Mouse (Mus musculus) left cerebral cortex, postnatal 10 days (tissue): ENCODE results near the gene Evi5. TPM values are rescaled to one million over a fixed set of nuclear protein-coding genes. Genes with fewer than 3 reads are reported as not detected.

Experiments
- DNase-seq, 2 experiments: peaks; one replicate each; pipeline ENCODE4 v3.0.0; 2021 to 2022; ENCODE audit warnings: low spot score in 2 of 2, mixed read lengths in 1 of 2; ENCODE audit errors: extremely low spot score in 1 of 2
- intact Hi-C: fragments of 180-260 bp; cut with DNase I; formaldehyde crosslinking; loops from one replicate; pipeline ENCODE4 v1.15.1; 2025
- total RNA-seq, 2 experiments: library from RNA; stranded (reverse); gene quantifications; 2 replicates each; pipeline ENCODE4 v1.2.3; 2021

Evi5 gene
- total RNA-seq, 2 experiments from 2014 or later = 67.0 to 72.2 TPM

- no peak for DNase-seq
- intact Hi-C loops = no loop called here
Observed at GRCm38 (mm10) chr5:107834287-107834686, 40.6 kb downstream of the Evi5 start.

GRCm38 (mm10) chr5:107831351-107831750 is 43.6 kb downstream of the Evi5 start:
- intact Hi-C loops = no loop called here

GRCm38 (mm10) chr5:107829998-107830560 is 44.8 kb downstream of the Evi5 start, which contains the start of gene Ube2d2b:
Ube2d2b (plus strand) TSS chr5:107830099.
- intact Hi-C loops = no loop called here
- DNase-seq = no peak

More at GRCm38 (mm10) chr5:107831351-107831750, 43.6 kb downstream of the Evi5 start:
- no peak for DNase-seq

GRCm38 (mm10) chr5:107822521-107822920 is 52.4 kb downstream of the Evi5 start:
- no peak for DNase-seq

GRCm38 (mm10) chr5:107814651-107815050 is 60.3 kb downstream of the Evi5 start:
- intact Hi-C loops = no loop called here
- DNase-seq = no peak

More at GRCm38 (mm10) chr5:107822521-107822920, 52.4 kb downstream of the Evi5 start:
- intact Hi-C loops = no loop called here

- intact Hi-C loops = no loop called here
- DNase-seq = no peak
Observed at GRCm38 (mm10) chr5:107807496-107807895, 67.4 kb downstream of the Evi5 start.

GRCm38 (mm10) chr5:107802621-107803020 is 72.3 kb downstream of the Evi5 start:
- DNase-seq = no peak
- intact Hi-C loops = no loop called here

- no peak for DNase-seq
- intact Hi-C loops = no loop called here
Observed at GRCm38 (mm10) chr5:107801234-107801633, 73.7 kb downstream of the Evi5 start.

GRCm38 (mm10) chr5:107798290-107798689 is 76.6 kb downstream of the Evi5 start:
- intact Hi-C loops = no loop called here
- no peak for DNase-seq

GRCm38 (mm10) chr5:107793927-107794326 is 81.0 kb downstream of the Evi5 start:
- no peak for DNase-seq
- intact Hi-C loops = no loop called here

GRCm38 (mm10) chr5:107793258-107793657 is 81.6 kb downstream of the Evi5 start:
- intact Hi-C loops = no loop called here
- DNase-seq = no peak

GRCm38 (mm10) chr5:107792516-107792915 is 82.4 kb downstream of the Evi5 start:
- no peak for DNase-seq
- intact Hi-C loops = no loop called here

- intact Hi-C loops = no loop called here
- DNase-seq = no peak
Observed at GRCm38 (mm10) chr5:107791966-107792365, 82.9 kb downstream of the Evi5 start.

- DNase-seq = no peak
- intact Hi-C loops = loop anchor here (10.0 kb wide), 1 partner anchor 175 kb away; no protein-coding TSS in a partner anchor
Observed at GRCm38 (mm10) chr5:107789492-107789891, 85.4 kb downstream of the Evi5 start.

- intact Hi-C loops = loop anchor here (10.0 kb wide), 1 partner anchor 173 kb away; no protein-coding TSS in a partner anchor
- no peak for DNase-seq
Observed at GRCm38 (mm10) chr5:107787682-107788443, 87.0 kb downstream of the Evi5 start.

GRCm38 (mm10) chr5:107782360-107782759 is 92.5 kb downstream of the Evi5 start:
- intact Hi-C loops = loop anchor here (10.0 kb wide), 1 partner anchor 168 kb away; no protein-coding TSS in a partner anchor
- DNase-seq = no peak

GRCm38 (mm10) chr5:107778763-107779162 is 96.1 kb downstream of the Evi5 start:
- DNase-seq = no peak
- intact Hi-C loops = no loop called here

GRCm38 (mm10) chr5:107777545-107777830 is 97.4 kb downstream of the Evi5 start:
- no peak for DNase-seq
- intact Hi-C loops = no loop called here

- intact Hi-C loops = no loop called here
- DNase-seq = no peak
Observed at GRCm38 (mm10) chr5:107776777-107777544, 97.9 kb downstream of the Evi5 start.

GRCm38 (mm10) chr5:107775875-107776274 is 99.0 kb downstream of the Evi5 start:
- intact Hi-C loops = no loop called here
- DNase-seq = no peak
